Mouse (Mus musculus): ENCODE results near the gene Ssxa1. TPM values are rescaled to one million over a fixed set of nuclear protein-coding genes. Genes with fewer than 3 reads are reported as not detected.

Gene Ssxa1
- polyA plus RNA-seq (2017; shearing (Covaris generic)) = not detected

DNA sequence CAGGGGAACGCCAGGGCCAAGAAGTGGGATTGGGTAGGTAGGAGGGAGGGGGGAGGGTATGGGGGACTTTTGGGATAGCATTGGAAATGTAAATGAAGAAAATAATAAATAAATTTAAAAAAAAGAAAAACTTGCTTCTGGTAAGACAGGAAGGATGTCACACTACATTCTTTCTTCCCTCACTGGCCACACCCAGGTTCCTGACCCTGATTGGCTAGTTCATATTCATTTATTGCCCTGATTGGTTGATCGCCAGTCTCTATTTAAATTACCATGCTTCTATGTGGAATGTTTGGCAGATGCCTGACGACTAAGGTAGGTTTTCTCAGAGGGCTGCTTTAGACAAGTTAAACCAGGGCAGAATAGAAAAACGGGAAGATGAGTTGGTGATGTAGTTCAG lies at the start of gene Ssxa1:
TSS of gene Ssxa1 (plus strand) at position 301 of the 400 bp plus-strand sequence.

GRCm38 (mm10) chrX:21068106-21068505 lies 47.5 kb upstream of the Ssxa1 start, which contains the start of gene Spaca5:
Gene Spaca5, plus strand, starts transcription at chrX:21068406.

DNA sequence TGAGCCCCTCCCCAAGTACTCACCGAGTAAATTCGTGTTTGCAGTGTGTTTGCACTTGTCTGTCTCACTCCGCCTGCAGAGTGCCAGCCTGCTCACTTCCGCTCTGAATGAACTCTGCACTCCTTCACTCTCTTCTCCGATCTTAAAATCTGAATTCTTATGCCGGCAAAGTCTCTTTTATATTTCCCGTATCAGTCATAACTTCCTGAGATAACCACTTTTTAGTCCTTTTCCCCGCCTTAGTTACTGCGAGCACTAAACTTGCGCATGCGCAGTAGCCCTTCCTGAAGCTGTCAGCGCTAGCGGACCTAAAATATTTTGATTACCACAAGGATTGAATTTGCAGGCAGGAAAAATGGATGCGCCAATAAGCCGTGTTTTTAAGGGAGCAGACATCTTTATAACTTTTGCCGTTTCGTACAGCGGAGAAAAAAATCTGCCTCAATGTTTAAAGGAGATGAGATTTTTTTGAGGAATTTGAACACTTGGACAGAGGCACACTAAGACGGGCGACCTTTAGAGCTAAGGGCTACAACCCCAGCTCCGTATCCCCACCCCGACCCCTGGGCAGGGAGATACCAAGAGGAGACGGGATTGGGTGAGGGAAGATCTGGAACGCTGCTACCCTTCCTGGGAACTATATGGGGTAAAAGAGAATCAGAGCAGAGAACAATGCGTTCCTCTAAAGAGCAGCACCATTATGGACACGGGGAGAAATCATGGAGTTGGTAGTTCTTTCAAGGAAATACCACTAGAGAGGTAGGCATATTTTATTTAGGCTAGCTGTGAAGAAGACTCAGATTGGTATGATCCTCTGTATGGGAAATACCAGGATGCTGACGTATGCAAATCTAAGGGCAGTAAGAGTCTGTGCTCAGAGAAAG lies 26.4 kb upstream of the Ssxa1 start, which contains the start of gene Zfp300:
TSS of gene Zfp300 (minus strand) at position 545 of the 884 bp plus-strand sequence.

Other genes with a start within 250 kb of the Ssxa1 start
- gene Timp1, start 245.7 kb upstream of the Ssxa1 start, polyA plus RNA-seq (2017; shearing (Covaris generic)) = not detected
- 0.05 TPM for gene Syn1, start 194.8 kb upstream of the Ssxa1 start, polyA plus RNA-seq (2017; shearing (Covaris generic))
- 5.4 TPM for gene Cfp, start 184.3 kb upstream of the Ssxa1 start, polyA plus RNA-seq (2017; shearing (Covaris generic))
- gene Elk1, start 165.2 kb upstream of the Ssxa1 start, polyA plus RNA-seq (2017; shearing (Covaris generic)) = 10.2 TPM
- 41.4 TPM for gene Uxt, start 153.8 kb upstream of the Ssxa1 start, polyA plus RNA-seq (2017; shearing (Covaris generic))
- 14.0 TPM for gene Zfp182, start 53.5 kb upstream of the Ssxa1 start, polyA plus RNA-seq (2017; shearing (Covaris generic))
- not detected for gene Spaca5, start 47.4 kb upstream of the Ssxa1 start, polyA plus RNA-seq (2017; shearing (Covaris generic))
- 1.7 TPM for gene Zfp300, start 26.3 kb upstream of the Ssxa1 start, polyA plus RNA-seq (2017; shearing (Covaris generic))
- gene Gm21876, start 59.8 kb downstream of the Ssxa1 start, polyA plus RNA-seq (2017; shearing (Covaris generic)) = not detected

Measured in CD4-positive, CD25-positive, alpha-beta regulatory T cell (primary cell).